25 mouse cellular contexts compared by ENCODE assay signal in the genomic region with DNA sequence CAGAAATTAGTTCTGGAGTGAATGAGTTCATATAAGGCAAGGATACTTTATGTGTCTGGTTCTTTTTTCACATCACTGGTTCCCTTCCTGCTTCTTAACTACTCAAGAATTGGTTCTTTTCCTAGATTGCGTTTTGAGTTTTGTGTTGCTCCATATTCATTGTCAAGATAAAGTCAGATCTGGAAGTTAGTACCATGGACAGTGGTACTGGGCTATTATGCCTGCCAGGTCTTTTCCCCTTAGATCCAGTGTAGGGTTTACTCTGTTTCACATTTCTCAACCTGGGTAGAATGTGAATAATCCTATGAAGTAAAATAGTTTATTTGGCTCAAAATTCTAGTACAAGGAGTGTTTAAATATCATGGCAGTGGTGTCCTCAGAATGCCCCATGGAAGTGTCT.
DNase-seq lines count a peak whose midpoint lies in the region; ATAC-seq and TF ChIP-seq lines count a peak whose summit lies in the region.
"Had no signal": no experiment of that assay in that cellular context is flagged by ENCODE, and none has a peak within 500 bp of the region (broad histone marks: within the 10 kb centered on the region; RNA-seq: fewer than 3 reads in every experiment).

No protein-coding gene starts in this region.

- no peak for ATAC-seq in lung, embryonic 14.5 days (ENCODE audit: insufficient read depth)
- ATAC-seq in hindbrain, embryonic 12.5 days (ENCODE audit: low FRiP score) = no peak
- ATAC-seq: activated CD4-positive, CD25-positive, alpha-beta regulatory T cell, adult 4 months; CD4-positive, CD25-positive, alpha-beta regulatory T cell, adult 4 months; forebrain, embryonic 14.5 days; intestine, embryonic 16.5 days had no signal

- H3K36me3 ChIP-seq in lung, embryonic 14.5 days (ENCODE audit: insufficient read depth) = no peaks in the 10 kb centered on the region
- H3K36me3 ChIP-seq in hindbrain, embryonic 12.5 days = no peaks in the 10 kb centered on the region
- H3K36me3 ChIP-seq: embryonic facial prominence, embryonic 15.5 days; forebrain, embryonic 10.5 days; heart, embryonic 10.5 days; heart, embryonic 15.5 days had no signal

- no peak overlapping the region for H3K4me2 ChIP-seq in lung, embryonic 14.5 days
- H3K4me2 ChIP-seq in hindbrain, embryonic 12.5 days (replicated peaks) = no peak overlapping the region
- H3K4me2 ChIP-seq: embryonic facial prominence, embryonic 15.5 days; heart, embryonic 15.5 days; hindbrain, embryonic 14.5 days had no signal

- no peak overlapping the region for H3K9ac ChIP-seq in lung, embryonic 14.5 days
- H3K9ac ChIP-seq in hindbrain, embryonic 12.5 days = no peak overlapping the region
- H3K9ac ChIP-seq: embryonic facial prominence, embryonic 15.5 days; heart, embryonic 15.5 days; hindbrain, embryonic 14.5 days had no signal

- intact Hi-C loops in gastrocnemius, postnatal 14 days (cut with DNase I; ENCODE audit: low total_unique reads) = no loop called here

- no peak overlapping the region for H3K27ac ChIP-seq in lung, embryonic 14.5 days (ENCODE audit: low read depth)
- no peak overlapping the region for H3K27ac ChIP-seq in hindbrain, embryonic 12.5 days
- H3K27ac ChIP-seq: embryonic facial prominence, embryonic 15.5 days; forebrain, embryonic 10.5 days; gastrocnemius, adult 2 months; heart, embryonic 10.5 days; heart, embryonic 15.5 days; hindbrain, embryonic 14.5 days had no signal

- no peak overlapping the region for H3K4me3 ChIP-seq in lung, embryonic 14.5 days (ENCODE audit: low read depth, low read length)
- H3K4me3 ChIP-seq in hindbrain, embryonic 12.5 days = no peak overlapping the region
- H3K4me3 ChIP-seq: embryonic facial prominence, embryonic 15.5 days; erythroblast, embryonic 14.5 days; forebrain, embryonic 10.5 days; gastrocnemius, adult 2 months; heart, embryonic 10.5 days; heart, embryonic 15.5 days had no signal

- no peaks in the 10 kb centered on the region for H3K9me3 ChIP-seq in lung, embryonic 14.5 days (ENCODE audit: low read depth, low read length)
- no peaks in the 10 kb centered on the region for H3K9me3 ChIP-seq in hindbrain, embryonic 12.5 days (replicated peaks)
- H3K9me3 ChIP-seq: embryonic facial prominence, embryonic 15.5 days; forebrain, embryonic 10.5 days; heart, embryonic 10.5 days; heart, embryonic 15.5 days had no signal

- peak; percentile 33 for DNase-seq in embryo, embryonic 10 days (ENCODE audit: low spot score)
- DNase-seq in embryo, embryonic 9.5 days (ENCODE audit: extremely low spot score) = no peak
- peak; percentile 50 for DNase-seq in lung, embryonic 14.5 days
- no peak for DNase-seq in lung, postnatal 36 days
- peak; percentile 23 for DNase-seq in embryo, embryonic 10.5 days (ENCODE audit: low spot score)
- DNase-seq in gastrocnemius, postnatal 14 days = no peak
- DNase-seq: adrenal gland, postnatal 14 days; B cell, adult 2 months; cerebellum, adult 11-12 months; cerebellum, adult 9-10 months; gastrocnemius, adult 2 months; gastrocnemius, postnatal 36 days; heart, adult 11 months; heart, postnatal 14 days had no signal

- 84% methylated on average over 1 of the region's 1 CpGs for WGBS in lung, embryonic 14.5 days
- WGBS in hindbrain, embryonic 12.5 days = 67% methylated on average over 1 of the region's 1 CpGs

- TF ChIP-seq CTCF in lung, embryonic 14.5 days (IDR thresholded peaks at IDR 0.05; ENCODE audit: low read depth) = no peak

- H3K4me1 ChIP-seq in lung, embryonic 14.5 days (ENCODE audit: insufficient read depth) = no peaks in the 10 kb centered on the region
- no peaks in the 10 kb centered on the region for H3K4me1 ChIP-seq in hindbrain, embryonic 12.5 days
- H3K4me1 ChIP-seq: embryonic facial prominence, embryonic 15.5 days; forebrain, embryonic 10.5 days; heart, embryonic 10.5 days; heart, embryonic 15.5 days had no signal

- H3K27me3 ChIP-seq in lung, embryonic 14.5 days (ENCODE audit: insufficient read depth, low read length) = no peaks in the 10 kb centered on the region
- H3K27me3 ChIP-seq in hindbrain, embryonic 12.5 days = no peaks in the 10 kb centered on the region
- H3K27me3 ChIP-seq: embryonic facial prominence, embryonic 15.5 days; heart, embryonic 15.5 days had no signal

Comparison
In these comparisons a context has a peak if more than half of its experiments do, and no peak if none do; other contexts are left out.
1. DNase-seq: peak in embryo, embryonic 10 days (single experiment), lung, embryonic 14.5 days (single experiment) and embryo, embryonic 10.5 days (single experiment); none in embryo, embryonic 9.5 days (single experiment), lung, postnatal 36 days (single experiment) and gastrocnemius, postnatal 14 days (single experiment).